Mouse (Mus musculus): ENCODE results near the gene Pex11g. TPM values are rescaled to one million over a fixed set of nuclear protein-coding genes. Genes with fewer than 3 reads are reported as not detected.

Gene Pex11g
- polyA plus RNA-seq, 1 experiment from 2014 or later = 4.5 TPM

DNA sequence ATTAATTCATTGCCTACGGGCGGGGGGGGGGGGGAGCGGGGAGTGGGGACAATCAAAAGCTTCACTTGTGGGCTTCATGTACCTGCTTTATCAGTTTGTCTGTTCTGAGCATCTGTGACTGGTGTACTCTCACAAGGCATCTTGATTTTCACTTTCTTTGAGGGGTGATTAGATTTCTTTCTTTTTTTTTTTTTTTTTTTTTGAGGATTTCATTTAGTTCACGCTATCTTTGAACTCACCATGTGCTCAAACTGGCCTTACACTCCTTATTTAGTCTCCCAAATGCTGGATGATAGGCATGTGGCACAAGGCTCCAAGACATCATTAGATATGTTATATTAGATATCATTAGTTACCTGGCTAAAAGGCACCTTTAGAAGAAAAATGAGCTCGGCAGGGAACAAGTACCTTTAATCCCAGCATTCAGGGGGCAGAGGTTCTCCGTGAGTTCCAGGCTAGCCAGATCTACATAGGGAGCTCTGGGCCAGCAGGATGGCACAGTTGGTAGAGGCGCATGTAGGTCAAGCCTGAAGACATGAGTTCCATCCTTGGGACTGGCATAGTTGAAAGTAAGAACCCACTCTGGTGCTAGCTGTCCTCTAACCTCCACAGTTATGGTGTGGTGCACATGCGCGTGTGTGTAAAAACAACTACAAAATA is 536 bp upstream of the Pex11g start:
- Histone ChIP-seq H3K4me1 (peaks cover 11% of the 10 kb centered on the region), H3K27me3 (ENCODE audit: low read depth, poor library complexity, severe bottlenecking) (no peaks in the 10 kb centered on the region), H3K36me3 (no peaks in the 10 kb centered on the region), H3K4me3 (peak overlapping the region; percentile 58), H3K27ac (replicated peaks) (peak overlapping the region; percentile 96), H3K9me3 (replicated peaks) (no peaks in the 10 kb centered on the region)
- DNase-seq (ENCODE audit: low spot score) = no peak
- WGBS = 51% methylated on average over 9 of the region's 9 CpGs

DNA sequence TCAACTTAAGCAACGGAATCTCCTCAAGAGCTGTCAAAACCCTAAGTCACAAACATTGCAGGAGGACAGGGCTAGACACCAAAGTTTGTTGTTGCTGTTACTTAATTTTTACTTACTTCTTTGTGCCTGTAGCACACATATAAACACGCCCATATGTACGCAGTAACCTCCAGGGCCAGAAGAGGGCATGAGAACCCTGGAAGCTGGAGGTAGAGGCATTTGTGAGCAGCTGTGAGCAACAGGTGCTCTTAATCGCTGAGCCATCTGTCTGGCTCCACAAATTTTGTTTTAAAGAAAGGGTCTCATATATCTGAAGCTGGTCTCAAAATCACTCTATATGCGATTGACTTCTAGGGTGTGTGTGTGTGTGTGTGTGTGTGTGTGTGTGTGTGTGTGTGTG is 3.2 kb downstream of the Pex11g start:
- Histone ChIP-seq H3K4me3 (no peak overlapping the region), H3K27ac (replicated peaks) (0 out of 2 replicates have a peak overlapping the region, but pooled peaks have one; percentile 13), H3K36me3 (peaks cover 2% of the 10 kb centered on the region; the same call in 1 of the 2 replicates), H3K4me1 (peaks cover 11% of the 10 kb centered on the region), H3K27me3 (ENCODE audit: low read depth, poor library complexity, severe bottlenecking) (no peaks in the 10 kb centered on the region), H3K9me3 (replicated peaks) (no peaks in the 10 kb centered on the region)
- DNase-seq (ENCODE audit: low spot score) = peak; percentile 53
- 66% methylated on average over 5 of the region's 5 CpGs for WGBS

DNA sequence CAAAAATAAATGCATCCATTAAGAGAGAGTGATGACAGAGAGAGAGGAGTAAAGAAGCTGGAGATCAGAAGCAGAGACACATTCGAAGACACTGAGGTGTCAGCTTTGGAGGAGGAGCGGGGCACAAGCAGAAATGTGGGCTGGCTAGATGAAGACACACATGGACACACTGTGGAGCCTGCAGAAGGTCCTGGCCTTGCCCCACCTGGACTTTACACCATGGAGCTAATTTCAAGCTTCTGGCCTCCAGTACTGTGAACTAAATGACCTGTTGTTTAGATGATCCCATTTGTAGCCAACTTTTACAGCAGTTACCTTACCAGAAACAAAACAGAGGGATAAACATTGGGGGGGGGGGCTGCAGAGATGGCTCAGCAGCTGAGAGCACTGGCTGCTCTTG is 4.2 kb downstream of the Pex11g start:
- Histone ChIP-seq H3K4me1 (peaks cover 10% of the 10 kb centered on the region), H3K27ac (replicated peaks) (no peak overlapping the region), H3K27me3 (ENCODE audit: low read depth, poor library complexity, severe bottlenecking) (no peaks in the 10 kb centered on the region), H3K36me3 (peaks cover 12% of the 10 kb centered on the region), H3K4me3 (no peak overlapping the region), H3K9me3 (replicated peaks) (no peaks in the 10 kb centered on the region)
- DNase-seq (ENCODE audit: low spot score) = no peak
- 89% methylated on average over 2 of the region's 2 CpGs for WGBS

GRCm38 (mm10) chr8:3451992-3452391 is 15.5 kb downstream of the Pex11g start:
- 95% methylated on average over 25 of the region's 25 CpGs for WGBS
- no peak for DNase-seq (ENCODE audit: low spot score)
- Histone ChIP-seq H3K27me3 (ENCODE audit: low read depth, poor library complexity, severe bottlenecking) (no peaks in the 10 kb centered on the region), H3K9me3 (replicated peaks) (no peaks in the 10 kb centered on the region), H3K27ac (replicated peaks) (no peak overlapping the region), H3K4me3 (no peak overlapping the region), H3K36me3 (peaks cover 93% of the 10 kb centered on the region), H3K4me1 (no peaks in the 10 kb centered on the region)

DNA sequence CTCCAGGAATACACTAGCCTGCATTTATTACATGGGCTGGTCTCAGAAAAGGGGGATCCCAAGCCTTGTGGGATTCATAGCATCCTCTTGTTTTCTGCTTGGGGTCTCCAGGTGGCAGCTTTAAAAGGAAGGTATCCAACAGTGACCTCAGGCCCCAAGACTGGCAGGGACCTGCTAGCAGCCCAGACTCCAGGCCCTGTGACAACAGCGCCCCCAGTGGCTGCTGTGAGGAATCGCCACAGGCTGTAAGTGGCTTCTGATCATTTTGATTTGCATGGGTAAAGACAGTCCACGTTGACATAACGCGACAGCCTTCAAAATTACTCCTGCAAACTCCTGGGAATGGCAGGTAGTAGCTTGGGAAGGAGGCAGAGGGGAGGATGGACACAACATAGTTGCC is 16.8 kb downstream of the Pex11g start:
- DNase-seq (ENCODE audit: low spot score) = peak; percentile 51
- WGBS = 36% methylated on average over 5 of the region's 5 CpGs
- no peak overlapping the region for H3K4me3 ChIP-seq
- no peaks in the 10 kb centered on the region for H3K9me3 ChIP-seq (replicated peaks)
- H3K4me1 ChIP-seq = no peaks in the 10 kb centered on the region
- peaks cover 91% of the 10 kb centered on the region for H3K36me3 ChIP-seq
- no peak overlapping the region for H3K27ac ChIP-seq (replicated peaks)
- no peaks in the 10 kb centered on the region for H3K27me3 ChIP-seq (ENCODE audit: low read depth, poor library complexity, severe bottlenecking)

GRCm38 (mm10) chr8:3449226-3449625 is 18.3 kb downstream of the Pex11g start:
- H3K36me3 ChIP-seq = peaks cover 89% of the 10 kb centered on the region
- no peak overlapping the region for H3K27ac ChIP-seq (replicated peaks)
- no peaks in the 10 kb centered on the region for H3K4me1 ChIP-seq
- 89% methylated on average over 2 of the region's 2 CpGs for WGBS
- no peaks in the 10 kb centered on the region for H3K27me3 ChIP-seq (ENCODE audit: low read depth, poor library complexity, severe bottlenecking)
- no peak for DNase-seq (ENCODE audit: low spot score)
- no peak overlapping the region for H3K4me3 ChIP-seq
- no peaks in the 10 kb centered on the region for H3K9me3 ChIP-seq (replicated peaks)

DNA sequence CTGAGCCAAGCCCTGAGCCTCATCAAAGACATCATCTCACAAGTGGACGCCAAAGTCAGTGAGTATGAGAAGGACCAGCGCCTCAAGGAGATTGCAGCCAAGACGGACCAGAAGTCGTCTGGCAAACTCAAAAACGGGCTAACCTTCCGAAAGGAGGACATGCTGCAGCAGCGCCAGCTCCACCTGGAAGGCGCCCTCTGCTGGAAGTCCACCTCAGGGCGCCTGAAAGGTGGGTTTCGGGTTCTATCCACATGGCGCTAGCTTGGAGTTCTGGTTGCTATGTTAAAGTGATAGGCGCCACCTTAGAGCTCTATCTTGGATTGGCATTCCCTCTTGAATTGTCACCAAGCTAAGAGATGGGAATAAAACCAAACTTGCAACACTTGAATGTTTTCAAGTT is 28.0 kb downstream of the Pex11g start:
- WGBS = 76% methylated on average over 12 of the region's 12 CpGs
- Histone ChIP-seq H3K4me1 (no peaks in the 10 kb centered on the region), H3K4me3 (no peak overlapping the region), H3K36me3 (peaks cover 84% of the 10 kb centered on the region), H3K27me3 (ENCODE audit: low read depth, poor library complexity, severe bottlenecking) (no peaks in the 10 kb centered on the region), H3K9me3 (replicated peaks) (no peaks in the 10 kb centered on the region), H3K27ac (replicated peaks) (no peak overlapping the region)
- no peak for DNase-seq (ENCODE audit: low spot score)

GRCm38 (mm10) chr8:3436492-3436891 is 31.0 kb downstream of the Pex11g start:
- WGBS = 86% methylated on average over 6 of the region's 6 CpGs

DNA sequence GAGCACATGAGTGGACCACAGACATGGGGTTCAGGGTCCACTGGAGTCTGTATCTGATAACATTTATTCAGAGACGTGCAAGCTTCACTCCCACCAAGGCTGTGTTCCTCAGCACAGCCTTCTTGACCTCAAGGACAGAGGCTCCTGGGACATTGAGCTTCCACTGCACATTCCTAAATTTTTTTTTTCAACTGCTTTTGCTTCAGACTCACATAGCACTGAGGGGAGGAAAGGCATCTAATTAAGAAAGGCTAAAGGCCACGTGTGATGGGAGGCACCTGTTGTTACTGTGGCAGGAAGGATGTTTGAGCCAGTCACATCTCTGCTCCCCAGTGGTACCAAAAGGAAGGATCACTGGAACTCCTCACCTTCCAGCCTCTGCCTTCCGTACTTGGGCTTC is 36.4 kb downstream of the Pex11g start:
- H3K27me3 ChIP-seq (ENCODE audit: low read depth, poor library complexity, severe bottlenecking) = no peaks in the 10 kb centered on the region
- no peak overlapping the region for H3K4me3 ChIP-seq
- no peaks in the 10 kb centered on the region for H3K9me3 ChIP-seq (replicated peaks)
- 89% methylated on average over 3 of the region's 3 CpGs for WGBS
- H3K4me1 ChIP-seq = no peaks in the 10 kb centered on the region
- H3K36me3 ChIP-seq = peaks cover 89% of the 10 kb centered on the region
- no peak overlapping the region for H3K27ac ChIP-seq (replicated peaks)
- DNase-seq (ENCODE audit: low spot score) = no peak

More at GRCm38 (mm10) chr8:3436492-3436891, 31.0 kb downstream of the Pex11g start:
- Histone ChIP-seq H3K27ac (replicated peaks) (no peak overlapping the region), H3K9me3 (replicated peaks) (no peaks in the 10 kb centered on the region), H3K36me3 (peaks cover 98% of the 10 kb centered on the region), H3K27me3 (ENCODE audit: low read depth, poor library complexity, severe bottlenecking) (no peaks in the 10 kb centered on the region), H3K4me1 (no peaks in the 10 kb centered on the region), H3K4me3 (no peak overlapping the region)
- DNase-seq (ENCODE audit: low spot score) = no peak

GRCm38 (mm10) chr8:3429966-3430365 is 37.5 kb downstream of the Pex11g start:
- Histone ChIP-seq H3K9me3 (replicated peaks) (no peaks in the 10 kb centered on the region), H3K27ac (replicated peaks) (no peak overlapping the region), H3K27me3 (ENCODE audit: low read depth, poor library complexity, severe bottlenecking) (no peaks in the 10 kb centered on the region), H3K4me1 (no peaks in the 10 kb centered on the region), H3K4me3 (no peak overlapping the region), H3K36me3 (peaks cover 79% of the 10 kb centered on the region)
- 85% methylated on average over 2 of the region's 2 CpGs for WGBS
- no peak for DNase-seq (ENCODE audit: low spot score)

DNA sequence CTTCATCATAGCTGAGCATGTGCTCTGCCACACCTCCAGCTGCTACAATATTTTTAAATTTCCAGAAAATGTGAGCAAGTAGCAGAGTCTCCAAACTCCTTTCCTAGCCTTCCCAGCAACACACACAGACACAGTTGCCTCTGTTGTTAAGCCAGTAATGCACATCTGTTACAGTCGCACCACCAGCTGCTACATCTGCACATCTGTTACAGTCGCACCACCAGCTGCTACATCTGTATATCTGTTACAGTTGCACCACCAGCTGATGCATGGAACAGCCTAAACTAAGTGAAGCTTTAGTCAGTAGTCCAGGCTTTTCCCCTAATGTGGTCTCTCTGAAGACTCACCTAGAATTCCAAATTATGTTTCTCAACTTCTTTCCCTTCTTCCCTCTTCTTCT is 39.1 kb downstream of the Pex11g start:
- Histone ChIP-seq H3K27me3 (ENCODE audit: low read depth, poor library complexity, severe bottlenecking) (no peaks in the 10 kb centered on the region), H3K36me3 (peaks cover 65% of the 10 kb centered on the region)
- WGBS = 92% methylated on average over 2 of the region's 2 CpGs

DNA sequence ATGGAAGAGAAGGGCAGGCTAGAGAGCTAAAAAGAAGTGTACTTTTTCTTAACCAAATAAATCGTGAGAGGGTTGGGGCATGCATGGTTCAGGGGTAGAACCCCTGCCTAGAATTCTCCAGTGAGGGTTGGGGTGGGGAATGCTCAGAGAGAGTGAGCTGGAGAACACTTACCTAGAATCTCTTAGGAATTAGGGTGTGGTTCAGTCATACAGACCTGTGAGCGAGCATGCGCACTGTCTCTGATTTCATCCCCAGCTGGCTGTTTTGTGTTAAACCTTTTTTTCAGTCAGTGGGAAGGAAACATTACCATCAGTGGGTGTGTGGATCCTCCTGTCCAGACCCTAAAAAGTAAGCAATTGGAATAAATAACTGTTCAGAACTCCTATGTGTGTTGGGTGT is 41.3 kb downstream of the Pex11g start:
- WGBS = 91% methylated on average over 3 of the region's 3 CpGs
- no peak for DNase-seq (ENCODE audit: low spot score)
- Histone ChIP-seq H3K27me3 (ENCODE audit: low read depth, poor library complexity, severe bottlenecking) (no peaks in the 10 kb centered on the region), H3K27ac (replicated peaks) (no peak overlapping the region), H3K36me3 (peaks cover 42% of the 10 kb centered on the region), H3K4me1 (no peaks in the 10 kb centered on the region), H3K4me3 (no peak overlapping the region), H3K9me3 (replicated peaks) (no peaks in the 10 kb centered on the region)

More for the DNA sequence above, 39.1 kb downstream of the Pex11g start:
- no peak for DNase-seq (ENCODE audit: low spot score)
- H3K4me1 ChIP-seq = no peaks in the 10 kb centered on the region
- no peak overlapping the region for H3K27ac ChIP-seq (replicated peaks)
- H3K9me3 ChIP-seq (replicated peaks) = no peaks in the 10 kb centered on the region
- H3K4me3 ChIP-seq = no peak overlapping the region

GRCm38 (mm10) chr8:3425217-3425616 is 42.3 kb downstream of the Pex11g start:
- no peaks in the 10 kb centered on the region for H3K9me3 ChIP-seq (replicated peaks)
- peaks cover 32% of the 10 kb centered on the region for H3K36me3 ChIP-seq
- H3K27ac ChIP-seq (replicated peaks) = no peak overlapping the region
- no peaks in the 10 kb centered on the region for H3K4me1 ChIP-seq
- no peaks in the 10 kb centered on the region for H3K27me3 ChIP-seq (ENCODE audit: low read depth, poor library complexity, severe bottlenecking)
- 97% methylated on average over 5 of the region's 5 CpGs for WGBS
- DNase-seq (ENCODE audit: low spot score) = no peak
- no peak overlapping the region for H3K4me3 ChIP-seq

Measured in midbrain, embryonic 10.5 days (tissue).